Mouse (Mus musculus): ENCODE results near the gene Sord. TPM values are rescaled to one million over a fixed set of nuclear protein-coding genes. Genes with fewer than 3 reads are reported as not detected.
"Not testable (repeated sequence)": the region's sequence is repeated elsewhere in the genome, so short reads cannot be mapped to it uniquely, and the experiment has no call there.

Gene Sord
- polyA plus RNA-seq, 1 experiment from 2014 or later = 31.7 TPM

DNA sequence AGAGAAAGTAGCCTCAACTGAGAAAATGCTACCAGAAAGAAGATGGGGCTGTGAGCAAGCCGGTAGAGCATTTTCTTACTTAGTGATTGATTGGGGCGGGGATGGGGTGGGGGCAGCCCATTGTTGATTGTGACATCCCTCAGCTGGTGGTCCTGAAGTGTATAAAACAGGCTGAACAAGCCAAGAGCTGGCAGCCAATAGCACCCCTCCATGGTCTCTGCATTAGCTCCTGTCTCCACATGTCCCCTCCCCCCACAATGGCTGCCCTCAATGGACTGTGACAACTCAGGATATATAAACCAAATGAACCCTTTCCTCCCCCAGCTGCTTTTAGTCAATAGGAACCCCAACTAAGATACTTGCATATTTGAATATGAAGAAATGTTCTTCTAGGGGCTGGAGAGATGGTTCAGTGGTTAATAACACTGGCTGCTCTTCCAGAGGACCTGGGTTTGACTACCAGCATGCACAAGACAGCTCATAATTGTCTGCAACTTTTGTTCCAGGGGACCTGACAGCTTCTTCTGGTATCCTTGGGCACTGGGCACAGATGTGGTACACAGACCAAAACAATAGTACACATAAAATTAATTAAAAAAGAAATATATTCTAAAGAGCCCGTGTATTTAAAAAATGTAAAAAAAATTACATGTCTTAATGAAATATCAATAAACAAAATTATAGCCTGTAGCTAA, 23.9 kb upstream of the Sord start:
- no peaks in the 10 kb centered on the region for H3K36me3 ChIP-seq (ENCODE audit: control insufficient read depth, insufficient read depth, low read length)
- no peaks in the 10 kb centered on the region for H3K27me3 ChIP-seq (ENCODE audit: control insufficient read depth, insufficient read depth, low read length)
- H3K27ac ChIP-seq (ENCODE audit: low read depth, low read length) = no peak overlapping the region
- H3K9me3 ChIP-seq (ENCODE audit: control insufficient read depth, low read length) = no peaks in the 10 kb centered on the region
- H3K4me1 ChIP-seq (replicated peaks; ENCODE audit: control insufficient read depth, insufficient read depth, low read length) = no peaks in the 10 kb centered on the region; the same call in 1 of the 2 replicates
- no peak overlapping the region for H3K4me3 ChIP-seq (ENCODE audit: low read depth, low read length)
- no peak overlapping the region for H3K4me2 ChIP-seq (ENCODE audit: low read depth, low read length, severe bottlenecking)
- H3K9ac ChIP-seq (ENCODE audit: low read length) = no peak overlapping the region
- DNase-seq (ENCODE audit: low spot score) (no peak), ATAC-seq (replicated peaks; ENCODE audit: low FRiP score) (no peak)
- WGBS = 50% methylated on average over 3 of the region's 3 CpGs

GRCm38 (mm10) chr2:122217075-122217474, 17.5 kb upstream of the Sord start:
- not testable (repeated sequence) for H3K9ac ChIP-seq (ENCODE audit: low read length); DNase-seq (ENCODE audit: low spot score); ATAC-seq (replicated peaks; ENCODE audit: low FRiP score); H3K4me3 ChIP-seq (ENCODE audit: low read depth, low read length); H3K36me3 ChIP-seq (ENCODE audit: control insufficient read depth, insufficient read depth, low read length); H3K27ac ChIP-seq (ENCODE audit: low read depth, low read length); H3K9me3 ChIP-seq (ENCODE audit: control insufficient read depth, low read length); H3K27me3 ChIP-seq (ENCODE audit: control insufficient read depth, insufficient read depth, low read length); H3K4me1 ChIP-seq (replicated peaks; ENCODE audit: control insufficient read depth, insufficient read depth, low read length); H3K4me2 ChIP-seq (ENCODE audit: low read depth, low read length, severe bottlenecking)
- 94% methylated on average over 4 of the region's 4 CpGs for WGBS

GRCm38 (mm10) chr2:122218234-122218633, 16.3 kb upstream of the Sord start:
- Histone ChIP-seq H3K9ac (ENCODE audit: low read length) (no peak overlapping the region), H3K4me1 (replicated peaks; ENCODE audit: control insufficient read depth, insufficient read depth, low read length) (no peaks in the 10 kb centered on the region), H3K27ac (ENCODE audit: low read depth, low read length) (no peak overlapping the region), H3K4me2 (ENCODE audit: low read depth, low read length, severe bottlenecking) (no peak overlapping the region), H3K4me3 (ENCODE audit: low read depth, low read length) (no peak overlapping the region), H3K27me3 (ENCODE audit: control insufficient read depth, insufficient read depth, low read length) (no peaks in the 10 kb centered on the region), H3K36me3 (ENCODE audit: control insufficient read depth, insufficient read depth, low read length) (no peaks in the 10 kb centered on the region), H3K9me3 (ENCODE audit: control insufficient read depth, low read length) (no peaks in the 10 kb centered on the region)
- no peak for ATAC-seq (replicated peaks; ENCODE audit: low FRiP score)
- WGBS = 69% methylated on average over 2 of the region's 2 CpGs
- no peak for DNase-seq (ENCODE audit: low spot score)

GRCm38 (mm10) chr2:122221378-122221777, 13.2 kb upstream of the Sord start:
- Histone ChIP-seq H3K36me3 (ENCODE audit: control insufficient read depth, insufficient read depth, low read length) (no peaks in the 10 kb centered on the region), H3K4me3 (ENCODE audit: low read depth, low read length) (no peak overlapping the region), H3K27me3 (ENCODE audit: control insufficient read depth, insufficient read depth, low read length) (no peaks in the 10 kb centered on the region), H3K9me3 (ENCODE audit: control insufficient read depth, low read length) (no peaks in the 10 kb centered on the region), H3K9ac (ENCODE audit: low read length) (no peak overlapping the region), H3K27ac (ENCODE audit: low read depth, low read length) (no peak overlapping the region), H3K4me1 (replicated peaks; ENCODE audit: control insufficient read depth, insufficient read depth, low read length) (no peaks in the 10 kb centered on the region), H3K4me2 (ENCODE audit: low read depth, low read length, severe bottlenecking) (no peak overlapping the region)
- 86% methylated on average over 4 of the region's 4 CpGs for WGBS
- ATAC-seq (replicated peaks; ENCODE audit: low FRiP score) = no peak
- no peak for DNase-seq (ENCODE audit: low spot score)

- H3K9me3 ChIP-seq (ENCODE audit: control insufficient read depth, low read length) = no peaks in the 10 kb centered on the region
- DNase-seq (ENCODE audit: low spot score) (no peak), ATAC-seq (replicated peaks; ENCODE audit: low FRiP score) (no peak)
- H3K4me1 ChIP-seq (replicated peaks; ENCODE audit: control insufficient read depth, insufficient read depth, low read length) = no peaks in the 10 kb centered on the region
- H3K27ac ChIP-seq (ENCODE audit: low read depth, low read length) = no peak overlapping the region
- no peak overlapping the region for H3K9ac ChIP-seq (ENCODE audit: low read length)
- no peak overlapping the region for H3K4me2 ChIP-seq (ENCODE audit: low read depth, low read length, severe bottlenecking)
- 72% methylated on average over 5 of the region's 5 CpGs for whole genome bisulfite sequencing
- H3K36me3 ChIP-seq (ENCODE audit: control insufficient read depth, insufficient read depth, low read length) = no peaks in the 10 kb centered on the region
- H3K4me3 ChIP-seq (ENCODE audit: low read depth, low read length) = no peak overlapping the region
- no peaks in the 10 kb centered on the region for H3K27me3 ChIP-seq (ENCODE audit: control insufficient read depth, insufficient read depth, low read length)
These were observed 12.8 kb upstream of the Sord start for GRCm38 (mm10) chr2:122221798-122222197.

- 95% methylated on average over 5 of the region's 5 CpGs for WGBS
- H3K27me3 ChIP-seq (ENCODE audit: control insufficient read depth, insufficient read depth, low read length) = no peaks in the 10 kb centered on the region
- no peaks in the 10 kb centered on the region for H3K36me3 ChIP-seq (ENCODE audit: control insufficient read depth, insufficient read depth, low read length)
- H3K27ac ChIP-seq (ENCODE audit: low read depth, low read length) = no peak overlapping the region
- no peak overlapping the region for H3K9ac ChIP-seq (ENCODE audit: low read length)
- ATAC-seq (replicated peaks; ENCODE audit: low FRiP score) (no peak), DNase-seq (ENCODE audit: low spot score) (no peak)
- no peaks in the 10 kb centered on the region for H3K9me3 ChIP-seq (ENCODE audit: control insufficient read depth, low read length)
- H3K4me3 ChIP-seq (ENCODE audit: low read depth, low read length) = no peak overlapping the region
- H3K4me2 ChIP-seq (ENCODE audit: low read depth, low read length, severe bottlenecking) = no peak overlapping the region
- H3K4me1 ChIP-seq (replicated peaks; ENCODE audit: control insufficient read depth, insufficient read depth, low read length) = no peaks in the 10 kb centered on the region
These were observed 12.3 kb upstream of the Sord start for GRCm38 (mm10) chr2:122222272-122222671.

- no peak overlapping the region for H3K9ac ChIP-seq (ENCODE audit: low read length)
- H3K27ac ChIP-seq (ENCODE audit: low read depth, low read length) = no peak overlapping the region
- no peak overlapping the region for H3K4me3 ChIP-seq (ENCODE audit: low read depth, low read length)
- no peaks in the 10 kb centered on the region for H3K36me3 ChIP-seq (ENCODE audit: control insufficient read depth, insufficient read depth, low read length)
- H3K27me3 ChIP-seq (ENCODE audit: control insufficient read depth, insufficient read depth, low read length) = no peaks in the 10 kb centered on the region
- H3K4me2 ChIP-seq (ENCODE audit: low read depth, low read length, severe bottlenecking) = no peak overlapping the region
- DNase-seq (ENCODE audit: low spot score) (no peak), ATAC-seq (replicated peaks; ENCODE audit: low FRiP score) (no peak)
- no peaks in the 10 kb centered on the region for H3K9me3 ChIP-seq (ENCODE audit: control insufficient read depth, low read length)
- H3K4me1 ChIP-seq (replicated peaks; ENCODE audit: control insufficient read depth, insufficient read depth, low read length) = no peaks in the 10 kb centered on the region
These were observed 10.9 kb upstream of the Sord start for GRCm38 (mm10) chr2:122223654-122224053.

GRCm38 (mm10) chr2:122230395-122230794, 4.2 kb upstream of the Sord start:
- Histone ChIP-seq H3K4me1 (replicated peaks; ENCODE audit: control insufficient read depth, insufficient read depth, low read length) (no peaks in the 10 kb centered on the region; the same call in 1 of the 2 replicates), H3K9me3 (ENCODE audit: control insufficient read depth, low read length) (no peaks in the 10 kb centered on the region), H3K36me3 (ENCODE audit: control insufficient read depth, insufficient read depth, low read length) (no peaks in the 10 kb centered on the region), H3K4me2 (ENCODE audit: low read depth, low read length, severe bottlenecking) (no peak overlapping the region), H3K4me3 (ENCODE audit: low read depth, low read length) (no peak overlapping the region), H3K9ac (ENCODE audit: low read length) (no peak overlapping the region), H3K27me3 (ENCODE audit: control insufficient read depth, insufficient read depth, low read length) (no peaks in the 10 kb centered on the region), H3K27ac (ENCODE audit: low read depth, low read length) (no peak overlapping the region)
- DNase-seq (ENCODE audit: low spot score) = no peak
- 85% methylated on average over 6 of the region's 6 CpGs for WGBS
- no peak for ATAC-seq (replicated peaks; ENCODE audit: low FRiP score)

GRCm38 (mm10) chr2:122231616-122232015, 2.9 kb upstream of the Sord start:
- H3K9ac ChIP-seq (ENCODE audit: low read length) = no peak overlapping the region
- no peaks in the 10 kb centered on the region for H3K36me3 ChIP-seq (ENCODE audit: control insufficient read depth, insufficient read depth, low read length)
- H3K4me3 ChIP-seq (ENCODE audit: low read depth, low read length) = no peak overlapping the region
- no peak overlapping the region for H3K27ac ChIP-seq (ENCODE audit: low read depth, low read length)
- H3K4me2 ChIP-seq (ENCODE audit: low read depth, low read length, severe bottlenecking) = no peak overlapping the region
- no peak for ATAC-seq (replicated peaks; ENCODE audit: low FRiP score)
- H3K9me3 ChIP-seq (ENCODE audit: control insufficient read depth, low read length) = no peaks in the 10 kb centered on the region
- WGBS = 73% methylated on average over 9 of the region's 9 CpGs
- H3K27me3 ChIP-seq (ENCODE audit: control insufficient read depth, insufficient read depth, low read length) = no peaks in the 10 kb centered on the region
- no peaks in the 10 kb centered on the region; the same call in 1 of the 2 replicates for H3K4me1 ChIP-seq (replicated peaks; ENCODE audit: control insufficient read depth, insufficient read depth, low read length)
- no peak for DNase-seq (ENCODE audit: low spot score)
